Mouse (Mus musculus) cerebellum, adult 2 months (tissue): ENCODE data around the gene Bik.

ENCODE experiments used
- CTCF ChIP-seq: fragments of 200-500 bp; IDR thresholded peaks from 2 replicates; pipeline ENCODE4 v1.5.1; 2011; ENCODE audit warnings: low read depth, mild to moderate bottlenecking, control low read depth, low read length, moderate library complexity, borderline replicate concordance; ENCODE audit not compliant: insufficient read depth
- POLR2A ChIP-seq: fragments of 200-500 bp; IDR thresholded peaks from 2 replicates; pipeline ENCODE4 v1.6.1; 2011; ENCODE audit warnings: low read length, control low read depth, borderline replicate concordance; ENCODE audit not compliant: insufficient read depth

DNA sequence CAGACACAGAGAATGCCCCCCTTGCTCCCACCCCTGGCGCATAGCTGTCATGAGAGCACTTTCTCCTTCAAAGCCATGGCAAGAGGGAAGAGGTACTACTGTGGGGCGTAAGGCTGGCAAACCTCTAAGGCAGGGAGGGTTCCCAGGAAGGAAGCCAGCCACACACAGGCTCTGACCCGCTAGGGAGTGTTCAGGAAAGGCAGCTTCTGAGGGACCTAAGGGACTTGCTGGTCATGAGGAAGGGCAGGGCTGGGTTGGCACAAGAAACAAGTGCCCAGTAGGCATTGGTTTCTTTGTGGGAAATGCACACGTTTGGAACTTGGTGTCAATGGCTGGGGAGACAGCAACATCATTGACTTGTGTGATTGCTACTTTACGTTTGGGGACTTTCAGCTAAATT lies 39.3 kb downstream of the Bik start:
- TF ChIP-seq CTCF (no peak), POLR2A (no peak)
